Mouse (Mus musculus) neural tube, embryonic 14.5 days (tissue): ENCODE measurements at regions not wholly inside any gene's neighbourhood (a gene's known extent, or its start where the extent isn't known, plus 50 kb on each side); places are given as distances from the start of the nearest gene placed in this dataset.

Source experiments
- ATAC-seq: fragments of 200-750 bp; cut with Nextera tagmentation; 2 replicates; pipeline ENCODE4 v1.8.0; 2017; ENCODE audit warnings: low read depth, mild to moderate bottlenecking, moderate TSS enrichment, moderate library complexity
- H3K27ac ChIP-seq: fragments of 300-500 bp; sonication (generic); 2 replicates; pipeline ENCODE4 v1.5.1; 2014; ENCODE audit warnings: low read depth, mild to moderate bottlenecking, control low read depth, low read length, moderate library complexity, mixed read lengths
- H3K27me3 ChIP-seq: fragments of 300-500 bp; sonication (generic); 2 replicates; pipeline ENCODE4 v1.6.1; 2014; ENCODE audit warnings: low read length; ENCODE audit not compliant: control insufficient read depth, insufficient read depth
- H3K36me3 ChIP-seq: fragments of 300-500 bp; sonication (generic); 2 replicates; pipeline ENCODE4 v1.6.1; 2014; ENCODE audit warnings: low read length, mixed read lengths; ENCODE audit not compliant: control insufficient read depth, insufficient read depth
- H3K4me1 ChIP-seq: fragments of 300-500 bp; sonication (generic); 2 replicates; pipeline ENCODE4 v1.6.1; 2014; ENCODE audit warnings: low read length; ENCODE audit not compliant: control insufficient read depth, insufficient read depth
- H3K4me2 ChIP-seq: fragments of 300-500 bp; sonication (generic); 2 replicates; pipeline ENCODE4 v1.6.1; 2014; ENCODE audit warnings: mild to moderate bottlenecking, low read depth, low read length, control low read depth
- H3K4me3 ChIP-seq: fragments of 300-500 bp; sonication (generic); 2 replicates; pipeline ENCODE4 v1.5.1; 2014; ENCODE audit warnings: low read depth, low read length, control low read depth, mixed read lengths
- H3K9ac ChIP-seq: fragments of 300-500 bp; sonication (generic); replicated peaks from 2 replicates; pipeline ENCODE4 v1.6.1; 2014; ENCODE audit warnings: low read depth, mild to moderate bottlenecking, control low read depth, low read length, mixed read lengths
- H3K9me3 ChIP-seq: fragments of 300-500 bp; sonication (generic); 2 replicates; pipeline ENCODE4 v1.6.1; 2016; ENCODE audit warnings: low read length; ENCODE audit not compliant: control insufficient read depth
- WGBS: fragments of 180-500 bp; shearing (Covaris S2); extraction: QIAGEN DNeasy Blood & Tissue Kit; methylation state at CpG from one replicate; pipeline ENCODE4 v1.1.7; 2014; 5-methylcytosine and 5-hydroxymethylcytosine counted together

- H3K4me2 ChIP-seq = no peak overlapping the region
- no peaks in the 10 kb centered on the region for H3K27me3 ChIP-seq
- no peaks in the 10 kb centered on the region for H3K9me3 ChIP-seq
- H3K27ac ChIP-seq = no peak overlapping the region
- no peak overlapping the region for H3K9ac ChIP-seq
- H3K36me3 ChIP-seq = no peaks in the 10 kb centered on the region
- peaks cover 13% of the 10 kb centered on the region for H3K4me1 ChIP-seq
- WGBS = 88% methylated on average over 6 of the region's 6 CpGs
- no peak overlapping the region for H3K4me3 ChIP-seq
- ATAC-seq = no peak
Observed at GRCm38 (mm10) chr7:36155159-36155558, 352.4 kb upstream of the Zfp507 start.

DNA sequence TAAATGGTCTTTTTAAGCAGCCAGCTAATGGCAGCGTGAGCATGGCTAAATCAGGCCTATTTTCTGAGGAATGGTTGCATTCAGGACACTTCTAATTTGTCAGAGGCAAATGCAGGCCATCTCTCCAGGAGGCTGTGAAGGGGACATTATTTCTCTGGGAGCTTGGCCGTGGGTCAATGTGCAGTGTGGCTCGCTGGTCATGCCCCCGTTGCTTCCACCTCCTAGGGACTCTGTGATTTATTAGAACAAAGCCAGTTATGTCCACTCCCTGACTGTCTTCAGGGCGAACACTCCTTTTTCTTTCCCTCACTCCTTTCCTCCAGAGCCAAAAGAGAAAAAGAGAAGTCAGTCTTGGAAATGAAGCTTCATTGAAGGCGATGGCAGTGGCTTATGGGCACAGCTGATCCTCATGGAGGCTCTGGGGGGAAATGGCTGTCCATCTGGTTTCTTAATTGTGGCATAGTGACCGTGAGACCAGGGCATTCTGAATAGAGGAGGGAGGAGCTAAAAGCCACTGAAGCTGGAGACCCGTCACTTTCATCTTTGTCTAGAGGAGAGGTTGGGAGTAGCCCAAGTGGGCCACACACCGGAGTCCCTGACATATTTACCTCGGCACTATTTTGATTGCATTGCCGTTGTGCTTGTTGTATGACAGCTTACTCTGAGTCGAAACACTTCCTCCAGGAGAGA, 348.2 kb upstream of the Zfp507 start:
- 20% methylated on average over 12 of the region's 12 CpGs for WGBS
- ATAC-seq = no peak
- Histone ChIP-seq H3K36me3 (no peaks in the 10 kb centered on the region), H3K27me3 (no peaks in the 10 kb centered on the region), H3K4me3 (no peak overlapping the region), H3K9me3 (no peaks in the 10 kb centered on the region), H3K4me2 (no peak overlapping the region), H3K9ac (no peak overlapping the region), H3K27ac (no peak overlapping the region), H3K4me1 (no peaks in the 10 kb centered on the region)

DNA sequence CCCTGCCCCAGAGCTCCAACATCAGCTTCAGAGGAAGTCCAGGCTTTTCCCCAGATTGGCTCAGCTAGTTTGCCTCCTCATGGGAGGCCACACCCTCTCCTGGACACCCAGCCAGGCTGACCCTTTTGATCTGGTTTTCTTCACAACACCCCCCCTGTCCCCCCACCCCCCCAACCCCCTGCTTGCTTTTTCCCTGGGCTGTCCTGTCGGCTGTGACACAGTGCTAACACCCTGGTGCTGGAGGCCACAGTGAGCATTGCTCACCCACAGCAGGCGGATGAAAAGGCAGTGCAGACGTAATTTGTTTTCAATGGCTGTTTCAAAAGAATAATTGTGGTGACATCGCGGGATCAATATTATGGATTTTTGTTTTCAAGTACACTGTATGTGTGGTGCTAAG, 333.8 kb upstream of the Zfp507 start:
- H3K4me3 ChIP-seq = no peak overlapping the region
- no peaks in the 10 kb centered on the region for H3K36me3 ChIP-seq
- H3K9ac ChIP-seq = no peak overlapping the region
- H3K9me3 ChIP-seq = no peaks in the 10 kb centered on the region
- H3K27me3 ChIP-seq = no peaks in the 10 kb centered on the region
- 39% methylated on average over 5 of the region's 5 CpGs for WGBS
- H3K27ac ChIP-seq = no peak overlapping the region
- no peak overlapping the region for H3K4me2 ChIP-seq
- peak; percentile 36; the same call in 1 of the 2 replicates for ATAC-seq
- peaks cover 9% of the 10 kb centered on the region for H3K4me1 ChIP-seq

DNA sequence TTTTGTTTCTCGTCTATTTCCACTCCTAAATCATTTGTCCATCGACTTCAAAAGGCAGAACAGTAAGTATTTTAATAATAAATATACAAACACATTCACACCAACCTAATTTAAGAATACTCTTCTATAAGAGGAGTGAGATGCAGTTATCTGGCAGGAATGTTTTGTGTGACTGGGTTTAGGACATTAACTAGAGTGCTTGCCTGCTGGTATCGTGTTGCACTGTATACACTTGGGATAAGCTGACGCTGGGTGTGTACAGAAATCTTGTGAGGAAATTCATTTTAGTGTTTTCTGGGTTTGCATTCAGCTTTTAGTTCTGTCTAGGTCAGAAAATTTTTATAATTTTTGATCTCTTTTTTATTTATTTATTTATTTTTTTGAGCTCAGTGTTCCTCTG, 331.8 kb upstream of the Zfp507 start:
- ATAC-seq = no peak
- Histone ChIP-seq H3K27ac (no peak overlapping the region), H3K9me3 (no peaks in the 10 kb centered on the region), H3K9ac (no peak overlapping the region), H3K4me1 (peaks cover 9% of the 10 kb centered on the region), H3K4me2 (no peak overlapping the region), H3K4me3 (no peak overlapping the region), H3K36me3 (no peaks in the 10 kb centered on the region), H3K27me3 (no peaks in the 10 kb centered on the region)
- 45% methylated on average over 4 of the region's 4 CpGs for WGBS

GRCm38 (mm10) chr7:36133658-36134143, 330.9 kb upstream of the Zfp507 start:
- ATAC-seq = peak; percentile 52; the same call in 1 of the 2 replicates

GRCm38 (mm10) chr7:36133026-36133425, 330.2 kb upstream of the Zfp507 start:
- 67% methylated on average over 11 of the region's 11 CpGs for WGBS
- no peak overlapping the region for H3K27ac ChIP-seq
- no peak for ATAC-seq
- H3K9me3 ChIP-seq = no peaks in the 10 kb centered on the region
- no peaks in the 10 kb centered on the region for H3K27me3 ChIP-seq
- peaks cover 9% of the 10 kb centered on the region for H3K4me1 ChIP-seq
- H3K36me3 ChIP-seq = no peaks in the 10 kb centered on the region
- H3K9ac ChIP-seq = no peak overlapping the region
- H3K4me3 ChIP-seq = no peak overlapping the region
- no peak overlapping the region for H3K4me2 ChIP-seq

More at GRCm38 (mm10) chr7:36133658-36134143, 330.9 kb upstream of the Zfp507 start:
- Histone ChIP-seq H3K27me3 (no peaks in the 10 kb centered on the region), H3K4me2 (0 out of 2 replicates have a peak overlapping the region, but pooled peaks have one; percentile 14), H3K27ac (peak overlapping the region; percentile 67), H3K4me3 (no peak overlapping the region), H3K4me1 (peaks cover 9% of the 10 kb centered on the region), H3K9me3 (no peaks in the 10 kb centered on the region), H3K36me3 (no peaks in the 10 kb centered on the region), H3K9ac (no peak overlapping the region)
- 4% methylated on average over 8 of the region's 8 CpGs for WGBS

GRCm38 (mm10) chr7:36132569-36132968, 329.8 kb upstream of the Zfp507 start:
- Histone ChIP-seq H3K9ac (no peak overlapping the region), H3K4me1 (peaks cover 9% of the 10 kb centered on the region), H3K36me3 (no peaks in the 10 kb centered on the region), H3K4me2 (no peak overlapping the region), H3K4me3 (no peak overlapping the region), H3K27ac (no peak overlapping the region), H3K9me3 (no peaks in the 10 kb centered on the region), H3K27me3 (no peaks in the 10 kb centered on the region)
- ATAC-seq = no peak
- 48% methylated on average over 1 of the region's 1 CpGs for WGBS

- Histone ChIP-seq H3K4me3 (no peak overlapping the region), H3K4me1 (no peaks in the 10 kb centered on the region), H3K36me3 (no peaks in the 10 kb centered on the region), H3K9ac (no peak overlapping the region), H3K27ac (no peak overlapping the region), H3K27me3 (no peaks in the 10 kb centered on the region), H3K4me2 (no peak overlapping the region), H3K9me3 (no peaks in the 10 kb centered on the region)
- no peak for ATAC-seq
- 71% methylated on average over 4 of the region's 4 CpGs for WGBS
Observed at GRCm38 (mm10) chr7:36097054-36097453, 294.3 kb upstream of the Zfp507 start.

GRCm38 (mm10) chr7:36095258-36096130, 292.7 kb upstream of the Zfp507 start:
- Histone ChIP-seq H3K27ac (no peak overlapping the region), H3K4me3 (no peak overlapping the region), H3K4me2 (no peak overlapping the region), H3K9ac (no peak overlapping the region), H3K4me1 (no peaks in the 10 kb centered on the region), H3K9me3 (no peaks in the 10 kb centered on the region), H3K27me3 (no peaks in the 10 kb centered on the region), H3K36me3 (no peaks in the 10 kb centered on the region)
- ATAC-seq = no peak
- 67% methylated on average over 20 of the region's 20 CpGs for WGBS
